Mouse (Mus musculus) thymus, postnatal 36 days (tissue): ENCODE measurements around the gene Dennd5b.
"Not testable (repeated sequence)": the region's sequence is repeated elsewhere in the genome, so short reads cannot be mapped to it uniquely, and the experiment has no call there.

Source experiments
- DNase-seq, 2 experiments: peaks; one replicate each; pipeline ENCODE4 v3.0.0; 2022; ENCODE audit warnings: mixed read lengths in 2 of 2

The Dennd5b gene

GRCm38 (mm10) chr6:149101076-149101942 is at the start of gene Dennd5b:
Gene Dennd5b (minus strand): TSS chr6:149101680.
- DNase-seq = peak; percentile 40 to 50

- DNase-seq = no peak
These were observed 47.2 kb upstream of the Dennd5b start for GRCm38 (mm10) chr6:149148436-149149229.

GRCm38 (mm10) chr6:149145143-149145542 is 43.7 kb upstream of the Dennd5b start:
- no peak for DNase-seq

- DNase-seq = peak; percentile 78 to 80
These were observed 40.1 kb upstream of the Dennd5b start for GRCm38 (mm10) chr6:149141393-149142173.

GRCm38 (mm10) chr6:149139471-149139870 is 38.0 kb upstream of the Dennd5b start, which contains the start of gene Etfbkmt:
Gene Etfbkmt (plus strand): TSS chr6:149139849.
- DNase-seq = no peak

- no peak for DNase-seq
These were observed 37.5 kb upstream of the Dennd5b start for GRCm38 (mm10) chr6:149139011-149139410.

- DNase-seq = no peak
These were observed 36.5 kb upstream of the Dennd5b start for GRCm38 (mm10) chr6:149137936-149138335.

- DNase-seq = no peak
These were observed 34.2 kb upstream of the Dennd5b start for GRCm38 (mm10) chr6:149135631-149136030.

- no peak for DNase-seq
These were observed 33.1 kb upstream of the Dennd5b start for GRCm38 (mm10) chr6:149134391-149135150.

- DNase-seq = peak in 1 of 2 experiments; percentile 15
These were observed 31.0 kb upstream of the Dennd5b start for GRCm38 (mm10) chr6:149132311-149133077.

GRCm38 (mm10) chr6:149131111-149131510 is 29.6 kb upstream of the Dennd5b start:
- no peak for DNase-seq

GRCm38 (mm10) chr6:149129870-149130269 is 28.4 kb upstream of the Dennd5b start, which contains the start of gene Gm10203:
Gene Gm10203 (plus strand): TSS chr6:149130170.
- DNase-seq = not testable (repeated sequence)

- DNase-seq = peak; percentile 37 to 43
These were observed 25.2 kb upstream of the Dennd5b start for GRCm38 (mm10) chr6:149126675-149127074.

GRCm38 (mm10) chr6:149123042-149123441 is 21.6 kb upstream of the Dennd5b start:
- no peak for DNase-seq

GRCm38 (mm10) chr6:149119853-149120252 is 18.4 kb upstream of the Dennd5b start:
- DNase-seq = no peak

GRCm38 (mm10) chr6:149118935-149119334 is 17.5 kb upstream of the Dennd5b start:
- no peak for DNase-seq

GRCm38 (mm10) chr6:149116992-149117391 is 15.5 kb upstream of the Dennd5b start:
- DNase-seq = no peak

GRCm38 (mm10) chr6:149108909-149109308 is 7.4 kb upstream of the Dennd5b start:
- no peak for DNase-seq

- DNase-seq = no peak
These were observed 6.1 kb upstream of the Dennd5b start for GRCm38 (mm10) chr6:149107615-149108014.

GRCm38 (mm10) chr6:149103451-149103850 is 2.0 kb upstream of the Dennd5b start:
- no peak for DNase-seq

GRCm38 (mm10) chr6:149101943-149102243 is 413 bp upstream of the Dennd5b start:
- DNase-seq = no peak
